Mouse (Mus musculus) kidney, adult 18-20 months (tissue): ENCODE results near the gene Gmppa.

Experiments used
- DNase-seq: peaks from one replicate; pipeline ENCODE4 v3.0.0; 2021

Gmppa gene

DNA sequence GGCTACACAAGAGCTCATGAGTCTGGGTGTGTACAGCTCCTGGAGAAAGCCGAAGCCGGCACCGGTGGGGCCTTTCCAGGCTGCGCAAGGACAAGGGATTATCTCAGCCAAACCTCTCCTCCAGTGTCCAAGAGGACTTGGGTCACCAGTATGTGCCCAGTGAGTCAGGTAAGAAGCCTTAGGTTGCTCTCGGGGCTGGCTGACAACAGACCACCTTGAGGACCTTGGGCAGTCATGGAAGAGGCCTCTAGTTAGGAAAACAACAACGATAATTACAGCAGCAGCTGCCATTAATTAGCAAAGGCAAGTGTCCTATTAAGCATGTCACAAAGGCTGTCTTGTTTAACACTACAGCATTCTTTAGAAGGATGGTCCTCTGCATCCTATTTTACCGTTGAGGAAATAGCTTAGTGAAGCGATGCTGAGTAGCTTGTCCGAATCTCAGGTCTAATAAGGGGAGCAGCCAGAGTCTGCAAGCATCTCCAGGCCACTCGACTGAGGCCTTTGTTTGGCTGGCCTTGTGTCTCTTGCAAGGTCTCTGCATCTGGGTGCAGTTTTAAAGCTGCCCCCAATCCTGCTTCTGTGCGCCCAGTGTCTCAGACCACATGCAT, 11.8 kb upstream of the Gmppa start:
- no peak for DNase-seq

DNA sequence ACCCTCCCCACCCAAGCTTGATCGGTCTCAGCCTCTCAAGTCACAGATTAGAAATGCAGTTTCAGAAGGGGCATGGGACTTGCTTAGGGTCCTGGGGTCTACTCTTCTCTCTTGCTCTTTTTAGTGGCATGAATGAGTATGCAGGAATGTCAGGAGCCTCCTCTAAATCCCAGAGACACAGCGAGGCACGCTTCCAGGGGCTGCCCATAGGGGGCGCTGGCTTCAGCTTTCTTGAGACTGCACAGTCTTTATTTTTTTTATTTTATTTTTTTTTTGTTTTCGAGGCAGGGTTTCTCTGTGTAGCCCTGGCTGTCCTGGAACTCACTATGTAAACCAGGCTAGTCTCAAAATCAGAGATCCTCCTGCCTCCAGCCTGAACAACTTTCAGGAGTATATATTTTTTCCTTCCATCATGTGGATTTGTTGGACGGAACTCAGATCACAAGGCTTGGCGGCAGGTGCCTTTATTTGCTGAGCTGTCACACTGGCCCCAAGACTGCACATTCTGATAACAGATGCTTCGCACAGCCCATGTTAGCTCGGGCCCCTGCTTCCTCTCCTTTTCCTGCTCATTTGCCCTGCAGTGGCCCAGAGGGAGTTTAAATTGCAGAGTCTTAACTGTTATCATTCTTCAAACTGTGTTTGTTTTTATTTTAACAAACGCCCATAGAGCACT, 9.8 kb upstream of the Gmppa start:
- DNase-seq: peak; percentile 39

DNA sequence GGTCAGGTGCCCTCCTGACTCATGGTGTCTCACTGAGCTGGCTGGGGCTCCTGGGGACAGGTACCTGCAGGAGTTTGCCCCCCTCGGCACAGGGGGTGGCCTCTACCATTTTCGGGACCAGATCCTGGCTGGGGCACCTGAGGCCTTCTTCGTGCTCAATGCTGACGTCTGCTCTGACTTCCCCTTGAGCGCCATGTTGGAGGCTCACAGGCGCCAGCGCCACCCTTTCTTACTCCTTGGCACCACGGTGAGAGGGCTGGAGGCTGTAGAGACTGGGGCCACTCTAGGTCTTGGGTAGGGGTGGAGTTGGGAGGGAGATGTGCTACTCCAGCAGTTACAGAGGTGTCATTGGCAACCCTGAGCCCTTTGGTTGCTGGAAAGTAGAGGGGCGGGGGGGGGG, 3.1 kb downstream of the Gmppa start:
- no peak for DNase-seq

DNA sequence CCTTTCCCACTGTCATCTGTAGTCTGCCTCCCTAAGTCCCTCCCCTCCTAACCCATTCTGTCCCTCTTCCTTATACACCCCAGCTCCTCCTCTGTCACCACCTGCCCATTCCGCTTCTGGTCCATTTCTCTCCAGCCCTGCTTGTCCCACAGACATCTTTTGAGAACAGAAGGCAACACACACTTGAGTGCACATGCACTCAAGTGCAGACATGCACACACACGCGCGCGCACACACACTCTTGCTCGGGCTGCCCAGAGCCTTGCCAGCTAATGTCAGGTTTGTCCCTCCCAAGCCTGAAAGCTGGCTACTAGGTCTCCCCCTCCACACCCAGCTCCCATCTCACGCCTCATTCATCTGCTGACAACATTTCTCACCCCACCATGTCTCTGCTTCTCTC, 4.9 kb downstream of the Gmppa start:
- no peak for DNase-seq

DNA sequence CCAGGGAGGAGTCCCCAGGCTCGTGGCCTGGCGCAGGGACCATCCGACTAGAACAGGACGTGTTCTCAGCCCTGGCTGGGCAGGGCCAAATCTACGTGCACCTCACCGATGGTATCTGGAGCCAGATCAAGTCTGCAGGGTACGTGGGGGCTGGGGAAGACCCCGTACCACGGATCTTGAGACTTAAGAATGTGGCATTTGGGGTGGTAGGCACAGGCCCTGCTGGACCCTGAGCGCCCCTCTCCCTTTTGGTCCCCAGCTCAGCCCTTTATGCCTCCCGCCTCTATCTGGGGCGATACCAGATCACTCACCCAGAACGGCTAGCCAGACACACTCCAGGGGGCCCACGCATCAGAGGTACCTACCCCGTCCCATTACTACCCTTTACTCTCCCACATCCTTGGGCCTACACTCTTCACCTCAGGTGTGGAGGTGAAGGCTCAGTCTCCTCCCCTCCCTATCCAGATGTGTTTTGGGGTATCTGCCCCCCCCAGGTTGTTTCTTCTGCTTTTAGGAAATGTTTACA, 5.8 kb downstream of the Gmppa start:
- DNase-seq: no peak

DNA sequence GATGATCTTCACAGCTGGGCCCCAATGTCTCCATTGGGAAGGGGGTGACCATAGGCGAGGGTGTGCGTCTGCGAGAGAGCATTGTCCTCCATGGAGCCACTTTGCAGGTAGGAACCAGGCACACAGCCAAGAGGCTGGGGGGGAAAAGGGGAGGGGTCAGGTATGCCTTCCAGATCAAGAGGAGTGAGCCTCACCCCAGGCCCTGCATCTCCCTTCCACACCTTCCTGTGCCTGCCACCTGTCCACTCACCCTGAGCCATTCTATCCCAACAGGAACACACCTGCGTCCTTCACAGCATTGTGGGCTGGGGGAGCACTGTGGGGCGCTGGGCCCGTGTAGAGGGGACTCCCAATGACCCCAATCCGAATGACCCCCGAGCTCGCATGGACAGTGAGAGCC, 6.4 kb downstream of the Gmppa start:
- no peak for DNase-seq

DNA sequence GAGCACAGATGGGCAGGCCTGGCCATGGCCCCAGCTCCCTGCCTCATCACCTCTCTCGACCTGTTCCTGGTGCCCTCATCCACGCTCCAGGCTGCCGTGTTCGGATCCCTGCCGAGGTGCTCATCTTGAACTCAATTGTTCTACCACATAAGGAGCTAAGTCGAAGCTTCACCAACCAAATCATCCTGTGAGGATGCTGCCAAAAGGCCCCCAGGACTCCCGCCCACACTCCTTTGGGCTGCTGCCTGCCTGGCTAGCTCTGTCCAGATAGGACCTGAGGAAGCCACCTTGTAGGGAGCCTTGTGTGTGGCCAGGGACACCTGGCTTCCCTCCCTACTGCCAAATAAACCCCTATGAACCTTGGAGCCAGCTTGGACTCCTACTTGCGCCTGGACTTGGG, 7.1 kb downstream of the Gmppa start:
- DNase-seq: no peak

DNA sequence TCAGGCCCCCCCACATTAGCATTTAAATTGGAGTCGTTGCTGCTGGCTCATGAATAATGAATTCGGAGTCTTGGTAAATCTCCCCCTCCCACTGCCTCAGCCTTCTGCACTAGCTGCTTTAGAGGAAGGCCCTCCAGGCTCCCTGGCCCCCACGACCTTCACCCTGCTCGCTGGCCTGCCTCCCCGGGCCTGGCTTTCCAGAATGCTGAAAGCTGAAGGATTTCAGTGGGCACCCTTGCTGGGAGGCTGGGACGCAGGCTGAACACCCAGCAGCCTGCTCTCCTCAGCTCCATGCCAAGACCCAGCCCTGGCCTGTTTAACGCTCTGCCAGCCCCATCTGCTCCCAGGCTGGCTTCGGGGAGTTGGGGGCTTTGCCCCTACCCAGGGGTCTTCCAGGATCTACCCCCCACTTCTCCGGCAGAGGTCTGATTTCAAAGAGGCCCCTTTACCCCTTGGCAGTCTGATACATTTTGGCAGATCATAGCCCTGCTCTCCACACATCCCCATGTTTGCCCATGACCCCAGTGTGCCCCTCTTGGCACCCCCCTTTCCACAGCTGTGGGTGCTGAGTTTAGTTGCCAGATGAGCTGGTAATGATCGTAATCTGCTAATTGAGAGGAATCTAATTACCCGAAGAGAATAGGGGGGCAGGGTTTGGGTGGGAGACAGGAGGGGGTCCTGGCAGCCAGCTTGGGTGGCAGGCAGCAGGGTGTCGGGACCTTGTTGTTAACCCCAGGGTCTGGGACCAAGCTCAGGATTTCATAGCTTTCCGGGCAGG, 7.7 kb downstream of the Gmppa start:
- DNase-seq: no peak

DNA sequence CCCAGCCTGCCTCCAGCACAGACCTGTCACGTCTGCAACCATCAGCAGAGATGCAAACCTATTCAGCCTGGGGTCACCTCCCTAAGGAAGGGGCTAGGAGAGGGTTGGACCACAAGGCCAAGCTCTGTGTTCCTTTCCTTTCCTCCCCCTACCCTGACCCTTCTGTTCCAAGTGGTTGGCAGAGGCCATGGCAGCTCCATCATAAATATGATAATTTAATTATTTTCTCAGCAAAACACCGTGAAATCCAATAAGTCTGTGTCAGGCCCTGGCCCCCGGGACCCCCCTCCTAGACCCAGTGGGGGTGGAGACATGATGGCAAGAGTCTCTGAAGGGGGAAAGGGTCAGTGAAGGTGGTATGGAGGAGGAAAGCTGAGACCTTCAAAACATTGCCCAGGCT, 8.5 kb downstream of the Gmppa start:
- DNase-seq: no peak

DNA sequence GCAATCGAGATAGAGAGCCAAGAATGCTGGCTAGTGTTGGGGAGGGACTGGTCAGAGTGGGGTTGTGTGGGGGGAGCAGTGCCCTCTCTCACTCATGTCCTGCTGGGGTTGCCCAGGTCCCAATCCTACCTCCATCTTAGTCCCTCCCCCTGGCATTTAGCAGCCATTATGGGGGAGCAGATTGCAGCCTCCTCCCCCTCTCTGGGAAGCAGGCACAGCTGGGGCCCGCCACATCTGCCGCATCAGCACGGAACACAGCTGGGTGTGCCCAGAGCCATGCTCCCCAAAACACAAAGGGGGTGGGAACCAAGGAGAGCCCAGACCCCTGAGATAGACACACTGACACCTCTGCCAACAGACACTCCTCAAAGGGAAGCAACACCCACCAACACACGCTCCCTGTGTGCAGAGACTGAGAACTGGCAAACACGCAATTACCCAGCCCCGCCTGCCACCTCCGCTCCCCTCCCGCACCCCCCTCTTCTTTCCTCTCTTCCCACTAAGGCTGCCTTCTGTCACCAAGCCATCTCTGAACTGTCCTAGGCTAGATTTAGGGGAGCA, 9.5 kb downstream of the Gmppa start:
- no peak for DNase-seq

DNA sequence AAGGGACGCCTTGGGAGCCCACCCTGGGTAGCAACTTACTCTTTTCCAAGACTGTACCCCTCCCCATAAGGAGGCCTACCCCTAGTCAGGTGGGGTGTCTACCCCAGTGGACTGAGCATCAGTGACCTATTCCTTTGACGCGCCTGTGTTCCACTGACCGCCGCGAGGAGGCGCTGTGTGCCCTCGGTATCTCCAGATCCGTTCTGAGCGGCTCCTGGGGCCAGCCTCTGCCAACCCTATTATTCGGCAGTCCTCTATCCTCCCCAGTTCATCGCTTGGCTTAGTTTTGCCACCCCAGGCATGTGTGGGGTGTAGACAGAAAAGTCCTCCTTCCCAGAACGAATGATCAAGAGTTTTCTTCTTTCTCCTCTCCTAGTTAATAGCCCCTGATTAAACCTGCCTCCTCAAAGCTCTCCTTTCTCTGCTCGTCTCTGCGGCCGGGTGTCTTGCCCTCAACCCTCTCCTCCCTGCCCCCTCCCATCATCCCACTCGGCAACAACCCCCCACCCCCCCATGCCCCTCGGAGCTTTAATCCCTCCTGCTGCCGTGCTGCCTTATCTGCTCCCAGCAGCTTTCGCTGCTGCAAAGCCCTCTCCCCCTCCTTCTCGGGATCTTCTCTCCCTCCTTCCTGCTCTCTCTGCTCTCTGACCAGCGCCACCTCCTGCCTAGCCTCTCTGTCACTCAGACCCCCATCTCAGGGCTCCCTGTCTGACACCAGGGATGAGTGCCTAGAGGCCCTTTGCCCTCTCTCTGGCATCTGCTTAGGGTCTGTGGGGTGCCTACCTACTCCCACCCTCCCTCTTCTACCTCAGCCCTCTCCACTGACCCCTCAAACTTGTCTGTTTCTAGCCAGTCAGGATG, 10.3 kb downstream of the Gmppa start:
- DNase-seq: peak; percentile 71

DNA sequence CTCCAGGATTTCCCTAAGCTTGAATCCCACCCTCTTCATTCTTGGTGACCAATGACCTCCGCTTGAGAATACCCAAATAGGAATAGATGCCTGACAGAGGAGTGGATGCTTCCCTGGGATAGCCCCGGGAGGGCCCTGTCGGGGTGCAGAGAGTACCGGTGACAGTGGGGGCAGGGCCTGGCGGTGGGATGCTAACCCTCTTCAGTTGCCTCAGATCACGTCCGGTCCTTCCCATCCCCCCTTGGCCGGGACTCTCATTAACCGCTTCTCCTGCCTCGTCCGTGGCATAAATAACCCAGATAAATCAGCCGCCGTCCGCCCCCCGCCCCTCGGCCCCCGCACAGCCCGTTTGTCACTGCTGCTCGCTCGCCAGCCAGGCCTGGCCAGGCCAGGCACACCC, 10.9 kb downstream of the Gmppa start:
- no peak for DNase-seq

DNA sequence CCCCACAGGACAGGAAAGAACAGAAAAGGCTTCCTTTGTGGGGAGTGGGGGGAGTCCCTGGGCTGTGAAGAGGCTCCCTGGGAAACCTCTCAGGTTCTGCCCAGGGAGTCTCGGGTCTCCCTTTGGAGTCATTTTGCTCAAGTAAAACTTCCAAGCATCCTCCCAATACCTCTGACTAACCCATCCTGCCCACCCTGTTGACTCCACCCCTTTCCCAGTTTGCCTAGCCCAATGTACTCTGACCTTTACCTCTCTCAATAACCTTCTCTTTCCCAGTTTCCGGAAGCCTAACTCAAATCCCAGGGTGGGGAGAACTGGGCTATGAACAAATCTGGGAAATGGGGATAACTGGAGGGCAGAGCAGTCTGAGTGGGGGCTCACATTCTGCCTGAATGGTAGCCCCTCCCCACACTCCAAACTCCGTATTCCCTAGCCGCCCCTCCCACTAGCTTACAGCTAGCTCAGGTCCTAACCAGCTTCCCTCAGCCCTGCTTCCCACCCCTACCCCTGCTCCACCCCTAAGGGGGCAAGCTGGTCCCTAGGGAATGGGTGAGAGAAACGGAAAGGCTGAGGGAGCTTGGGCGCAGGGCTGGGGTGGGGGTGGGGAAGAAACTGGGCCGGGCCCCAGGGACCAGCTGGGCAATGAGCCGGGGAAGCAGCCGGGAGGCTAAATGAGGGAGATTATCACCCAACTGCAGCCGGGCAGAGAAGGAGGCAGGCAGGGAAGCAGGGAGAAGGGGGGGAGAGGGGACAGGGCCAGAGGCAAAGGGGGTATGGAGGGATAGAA, 11.7 kb downstream of the Gmppa start:
- DNase-seq: no peak

DNA sequence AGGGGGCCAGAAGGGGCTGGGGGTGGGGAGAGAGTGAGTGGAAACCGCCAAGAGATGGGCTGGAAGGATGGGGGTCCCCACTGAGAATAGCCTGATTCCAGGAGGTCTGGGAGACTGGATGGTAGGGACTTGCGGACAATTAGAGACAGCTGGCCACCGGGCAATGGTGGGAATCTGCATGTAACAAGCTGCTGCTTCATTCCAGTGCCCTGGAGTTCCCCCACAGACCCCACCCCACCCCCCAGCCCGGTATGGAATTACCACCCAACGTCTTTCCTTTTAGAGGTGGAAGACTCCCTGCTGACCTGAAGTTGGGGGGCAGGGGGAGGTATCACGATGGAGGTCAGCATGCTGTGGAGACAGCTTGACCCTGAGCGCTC, 12.3 kb downstream of the Gmppa start:
- no peak for DNase-seq

DNA sequence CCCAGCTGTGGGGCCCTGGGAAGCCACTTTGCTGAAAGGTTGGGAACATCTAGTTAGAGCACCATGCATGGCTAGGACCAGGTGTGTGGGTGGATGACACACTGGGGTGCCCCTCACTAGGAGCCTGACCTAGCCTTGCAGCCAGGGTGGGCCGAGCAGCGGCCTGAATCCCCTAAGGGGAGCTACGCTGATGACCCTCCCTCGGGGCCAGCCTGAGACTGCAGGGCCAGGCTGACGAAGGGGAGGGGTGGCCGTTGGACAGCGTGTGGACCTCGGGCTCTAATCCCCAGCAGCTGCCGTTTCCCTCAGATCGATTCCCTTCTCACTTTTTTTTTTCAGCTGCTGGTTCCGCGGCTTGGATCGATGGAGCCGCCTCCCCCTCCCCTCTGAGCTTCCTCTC, 13.2 kb downstream of the Gmppa start:
- no peak for DNase-seq

DNA sequence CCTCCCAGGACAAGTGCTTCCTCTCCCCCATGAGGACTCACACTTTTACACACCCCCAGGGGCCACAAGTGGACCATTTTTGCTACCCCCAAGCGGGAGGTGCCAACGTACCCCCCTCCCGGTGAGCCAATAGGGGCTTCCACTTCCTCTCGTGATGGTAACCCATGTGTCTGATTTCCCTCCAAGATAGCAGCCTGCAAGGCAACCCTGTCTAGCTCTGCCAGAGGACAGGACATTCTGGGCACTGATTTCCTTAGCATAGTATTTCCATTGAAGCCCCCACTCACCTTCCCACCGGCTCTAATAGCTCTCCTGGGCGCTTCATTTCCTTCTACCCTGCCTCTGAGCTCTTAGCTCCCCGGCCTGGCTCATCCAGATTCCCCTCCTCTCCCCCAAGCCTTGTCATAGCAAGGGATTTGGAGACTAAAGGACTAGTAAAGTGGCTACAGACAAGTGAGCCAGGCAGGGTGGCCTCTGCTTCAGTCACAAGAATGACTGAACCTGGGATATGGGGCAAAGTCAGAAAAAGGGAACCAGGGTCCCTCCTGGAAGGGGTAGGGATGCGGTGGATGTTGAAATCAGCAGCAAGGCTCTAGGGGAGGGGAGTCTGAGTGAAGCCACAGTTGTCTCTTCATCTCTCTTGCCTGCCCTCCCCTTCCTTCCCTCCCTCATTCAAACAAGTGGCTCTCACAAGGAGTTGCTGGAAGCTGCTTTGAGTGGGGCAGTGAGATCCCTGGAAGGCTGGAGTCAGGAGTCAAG, 13.8 kb downstream of the Gmppa start:
- no peak for DNase-seq

DNA sequence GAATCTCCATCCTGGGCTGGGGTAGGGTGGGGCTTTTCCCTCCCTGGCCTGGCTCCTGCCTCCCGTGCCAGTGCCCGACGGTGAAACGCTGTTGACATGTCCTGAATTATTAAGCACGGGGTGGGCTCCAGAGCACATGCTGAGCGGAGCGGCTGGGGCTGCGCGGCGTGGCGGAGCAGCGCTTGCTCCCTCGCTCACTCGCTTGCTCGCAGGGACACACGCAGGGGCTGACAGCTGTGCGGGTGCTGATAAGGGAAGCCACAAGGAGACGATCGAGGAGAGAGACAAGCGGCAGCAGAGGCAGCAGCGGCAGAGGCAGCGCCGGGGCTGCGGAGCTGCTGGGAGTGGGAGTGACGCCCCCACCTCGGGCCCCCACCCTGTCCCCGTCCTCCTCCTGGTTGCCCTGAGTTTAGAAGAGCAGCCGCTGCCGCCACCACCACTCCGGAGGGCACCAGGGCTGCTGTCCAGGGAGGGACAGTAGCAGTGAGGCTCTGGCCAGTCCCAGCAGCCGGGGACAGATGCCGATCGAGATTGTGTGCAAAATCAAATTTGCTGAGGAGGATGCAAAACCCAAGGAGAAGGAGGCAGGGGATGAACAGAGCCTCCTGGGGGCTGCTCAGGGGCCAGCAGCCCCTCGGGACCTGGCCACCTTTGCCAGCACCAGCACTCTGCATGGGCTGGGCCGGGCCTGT, 14.7 kb downstream of the Gmppa start, which contains the start of gene Asic4:
Gene Asic4, plus strand, starts transcription at position 123 of the 692 bp plus-strand sequence.
- DNase-seq: no peak

DNA sequence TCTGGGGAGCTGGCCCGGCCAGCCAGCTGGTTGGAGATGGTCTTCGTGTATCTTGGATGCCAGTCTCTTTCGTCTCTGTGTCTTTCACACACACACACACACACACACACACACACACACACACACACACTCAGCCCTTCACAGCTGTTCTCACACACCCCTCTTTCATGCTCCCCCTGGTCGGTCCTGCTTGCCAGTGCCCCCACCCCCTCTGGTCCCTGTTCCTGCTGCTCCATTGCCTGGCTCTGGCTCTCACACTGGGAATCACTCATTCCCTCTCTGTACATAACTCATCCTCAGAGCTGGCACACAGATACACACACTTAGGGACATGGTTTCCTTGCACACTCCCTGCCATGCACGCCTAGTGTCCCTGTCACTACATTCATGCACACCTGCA, 16.2 kb downstream of the Gmppa start:
- DNase-seq: no peak

DNA sequence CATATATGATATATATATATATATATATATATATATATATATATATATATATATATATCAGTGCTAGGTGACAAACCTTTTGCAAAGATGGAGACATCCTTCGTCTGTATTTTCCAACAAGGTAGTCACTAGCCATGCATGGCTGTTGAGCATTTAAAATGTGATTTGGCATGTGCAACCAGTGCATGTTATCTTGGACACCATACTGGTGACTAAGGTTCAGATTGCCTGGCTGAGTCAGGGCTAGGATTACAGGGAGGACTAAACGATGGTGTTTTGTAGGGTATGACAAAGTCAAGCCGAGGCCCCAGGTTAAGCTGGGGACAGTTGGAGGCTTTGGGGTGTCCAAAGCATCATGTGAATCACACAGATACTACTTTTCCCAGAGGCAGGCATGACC, 19.7 kb downstream of the Gmppa start:
- no peak for DNase-seq

DNA sequence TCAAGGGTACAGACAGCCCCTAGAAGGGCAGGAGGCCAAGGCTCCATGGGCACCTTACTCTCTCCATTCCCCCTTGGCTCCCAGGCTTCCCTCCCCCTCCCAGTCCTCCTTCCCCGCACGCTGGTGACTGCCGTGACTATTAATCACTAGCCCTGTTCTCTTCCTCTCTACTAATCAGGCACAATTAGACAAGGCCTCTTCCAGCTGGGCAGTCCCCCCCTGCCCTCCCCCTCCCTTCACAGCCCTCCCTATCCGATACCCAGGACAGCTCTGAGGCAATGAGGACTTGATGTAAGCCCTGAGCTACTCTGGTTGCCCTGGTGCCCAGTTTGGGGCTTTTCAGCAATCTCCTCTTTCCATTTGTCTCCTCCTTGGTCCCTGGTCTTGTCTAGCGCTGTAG, 20.2 kb downstream of the Gmppa start:
- no peak for DNase-seq
